Mouse (Mus musculus) ES-E14 (cell line): ENCODE results near the gene Gm9112.

Experiments
- MAFK ChIP-seq: IDR thresholded peaks from 2 replicates; pipeline ENCODE4 v1.6.1; 2014; ENCODE audit warnings: mild to moderate bottlenecking, low read depth, low read length, inconsistent platforms; ENCODE audit not compliant: insufficient read depth
- ZC3H11A ChIP-seq: IDR thresholded peaks from 2 replicates; pipeline ENCODE4 v1.6.1; 2012; ENCODE audit warnings: low read depth, mild to moderate bottlenecking, inconsistent platforms, low read length, borderline replicate concordance

- TF ChIP-seq MAFK (no peak), ZC3H11A (no peak)
Measured at GRCm38 (mm10) chrX:102660712-102661111, 46.7 kb downstream of the Gm9112 start.
